Mouse (Mus musculus): Measurements from ENCODE around the gene Ube2a. TPM values are rescaled to one million over a fixed set of nuclear protein-coding genes. Genes with fewer than 3 reads are reported as not detected.
A peak's percentile ranks its signal among the peaks of the same experiment; 100 is the strongest.

Gene Ube2a
- total and polyA plus RNA-seq, 3 experiments, result 30.7 to 141 (median 90.4) TPM

- no peak overlapping the region for H3K4me3 ChIP-seq (replicated peaks in 1 of 3; ENCODE audit: low read depth in 2 of 3, low read length in 2 of 3, poor library complexity in 1 of 3)
- no peaks in the 10 kb centered on the region for H3K9me3 ChIP-seq (replicated peaks; ENCODE audit: low read length)
- H3K27me3 ChIP-seq (replicated peaks), result no peaks in the 10 kb centered on the region
- no peaks in the 10 kb centered on the region for H3K79me2 ChIP-seq (replicated peaks; ENCODE audit: control insufficient read depth, extremely low read depth, insufficient read depth, poor library complexity, severe bottlenecking)
- no peak for DNase-seq (ENCODE audit: extremely low read depth)
- no peak overlapping the region for H3K27ac ChIP-seq (ENCODE audit: insufficient read depth, low read depth)
- dilution Hi-C loops (cut with MboI; ENCODE audit: extremely low pct_ligation_motif_present, extremely low pct_unique_long_range_greater_than_20kb, low sequenced_read_pairs), result no loop called here
- H3K9ac ChIP-seq (ENCODE audit: insufficient read depth, low read depth), result no peak overlapping the region
- H3K36me3 ChIP-seq (replicated peaks in 1 of 2; ENCODE audit: control insufficient read depth in 1 of 2, insufficient read depth in 1 of 2, low read length in 1 of 2), result peaks cover 0 to 7% of the 10 kb centered on the region in 2 experiments
- H3K4me1 ChIP-seq (ENCODE audit: control insufficient read depth in 1 of 2, insufficient read depth in 2 of 2), result peaks cover 4 to 28% of the 10 kb centered on the region in 2 experiments
- no peak for TF ChIP-seq JUN (IDR thresholded peaks at IDR 0.05; ENCODE audit: insufficient read depth, low read depth, low read length)
- in situ Hi-C loops (cut with MboI; ENCODE audit: low pct_ligation_motif_present, low pct_unique_long_range_greater_than_20kb, low sequenced_read_pairs), result no loop called here
- H3K4me2 ChIP-seq (ENCODE audit: insufficient read depth, low read depth, poor library complexity, severe bottlenecking), result no peak overlapping the region
Observed at GRCm38 (mm10) chrX:36831632-36832031, 42.1 kb upstream of the Ube2a start.

DNA sequence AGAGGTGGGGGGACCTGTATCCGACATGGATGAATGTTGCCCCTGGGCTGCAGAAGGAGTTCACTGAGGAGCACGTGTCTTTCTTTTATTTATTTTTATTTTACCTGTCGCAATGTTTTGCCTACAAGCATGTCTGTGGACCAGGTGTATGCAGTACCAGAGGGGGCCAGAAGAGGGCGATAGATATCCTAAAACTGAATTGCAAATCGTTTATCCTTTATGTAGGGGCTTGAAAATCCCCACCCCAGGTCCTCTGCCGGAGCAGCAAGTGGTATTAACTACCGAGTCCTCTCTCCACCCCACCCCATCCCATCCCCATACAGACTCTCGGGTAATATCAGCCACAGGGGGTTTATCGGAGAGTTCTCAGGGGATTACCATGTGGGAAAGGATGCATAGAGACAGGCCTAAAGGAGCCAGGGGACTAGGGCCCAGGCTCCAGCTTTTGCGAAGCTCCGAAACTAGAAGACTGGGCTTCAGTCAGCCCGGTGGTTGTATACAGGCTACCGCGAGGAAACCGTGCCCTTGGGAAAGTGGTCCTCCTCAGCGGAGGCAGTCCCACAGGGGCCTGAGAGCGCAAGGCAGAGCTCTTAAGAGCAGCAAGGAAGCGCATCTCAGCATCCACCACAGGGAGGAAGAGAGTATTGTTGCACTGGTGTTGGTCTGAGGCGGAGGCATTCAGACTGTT, 40.2 kb upstream of the Ube2a start:
- Histone ChIP-seq H3K4me3 (replicated peaks in 1 of 3; ENCODE audit: low read depth in 2 of 3, low read length in 2 of 3, poor library complexity in 1 of 3) (no peak overlapping the region), H3K4me1 (ENCODE audit: control insufficient read depth in 1 of 2, insufficient read depth in 2 of 2) (peaks cover 0 to 17% of the 10 kb centered on the region in 2 experiments; a peak in 2 of 4 replicates), H3K4me2 (ENCODE audit: insufficient read depth, low read depth, poor library complexity, severe bottlenecking) (peak overlapping the region; percentile 46; the same call in 1 of the 2 replicates), H3K9ac (ENCODE audit: insufficient read depth, low read depth) (no peak overlapping the region), H3K36me3 (replicated peaks in 1 of 2; ENCODE audit: control insufficient read depth in 1 of 2, insufficient read depth in 1 of 2, low read length in 1 of 2) (peaks cover 0 to 9% of the 10 kb centered on the region in 2 experiments), H3K79me2 (replicated peaks; ENCODE audit: control insufficient read depth, extremely low read depth, insufficient read depth, poor library complexity, severe bottlenecking) (no peaks in the 10 kb centered on the region), H3K27me3 (replicated peaks) (no peaks in the 10 kb centered on the region), H3K27ac (ENCODE audit: insufficient read depth, low read depth) (0 out of 2 replicates have a peak overlapping the region, but pooled peaks have one; percentile 4), H3K9me3 (replicated peaks; ENCODE audit: low read length) (no peaks in the 10 kb centered on the region)
- TF ChIP-seq ZKSCAN1 (IDR thresholded peaks at IDR 0.05; ENCODE audit: borderline replicate concordance, low read depth, low read length), result no peak
- peak; percentile 62 for TF ChIP-seq RAD21 (IDR thresholded peaks at IDR 0.05; ENCODE audit: low read depth, low read length)
- no peak for TF ChIP-seq ETS1 (conservative IDR thresholded peaks at IDR 0.05; ENCODE audit: low read depth, low read length)
- no peak for TF ChIP-seq USF2 (conservative IDR thresholded peaks at IDR 0.05; ENCODE audit: low read depth, low read length)
- no peak for TF ChIP-seq JUN (IDR thresholded peaks at IDR 0.05; ENCODE audit: insufficient read depth, low read depth, low read length)
- no peak for TF ChIP-seq ZNF384 (IDR thresholded peaks at IDR 0.05; ENCODE audit: low read depth, low read length)
- no peak for TF ChIP-seq MYC (IDR thresholded peaks at IDR 0.05; ENCODE audit: low read depth, low read length)
- TF ChIP-seq TBP (conservative IDR thresholded peaks at IDR 0.05; ENCODE audit: low read depth, low read length), result no peak
- no peak for TF ChIP-seq MAZ (IDR thresholded peaks at IDR 0.05; ENCODE audit: low read depth, low read length)
- no peak for TF ChIP-seq EP300 (IDR thresholded peaks at IDR 0.05; ENCODE audit: low read length)
- peak; percentile 53 for TF ChIP-seq SMC3 (IDR thresholded peaks at IDR 0.05; ENCODE audit: low read depth, low read length)
- no peak for TF ChIP-seq CHD2 (IDR thresholded peaks at IDR 0.05; ENCODE audit: low read length)
- TF ChIP-seq IRF4 (IDR thresholded peaks at IDR 0.05; ENCODE audit: low read depth, low read length), result no peak
- peak; percentile 64 to 70 for TF ChIP-seq CTCF (conservative IDR thresholded peaks at IDR 0.05 in 1 of 2, IDR thresholded peaks at IDR 0.05 in 1 of 2; ENCODE audit: low read depth in 2 of 2, low read length in 2 of 2)
- TF ChIP-seq SIN3A (IDR thresholded peaks at IDR 0.05; ENCODE audit: low read length), result no peak
- TF ChIP-seq GABPA (IDR thresholded peaks at IDR 0.05; ENCODE audit: insufficient replicate concordance, low read depth, low read length), result no peak
- TF ChIP-seq ZMIZ1 (IDR thresholded peaks at IDR 0.05; ENCODE audit: low read depth, low read length), result no peak
- no peak for TF ChIP-seq MEF2A (IDR thresholded peaks at IDR 0.05; ENCODE audit: borderline replicate concordance, low read depth, low read length)
- TF ChIP-seq MAX (IDR thresholded peaks at IDR 0.05; ENCODE audit: low read length), result 0 out of 2 replicates have a peak, but pooled peaks have one; percentile 27
- DNase-seq (ENCODE audit: extremely low read depth), result peak; percentile 61
- in situ Hi-C loops (cut with MboI; ENCODE audit: low pct_ligation_motif_present, low pct_unique_long_range_greater_than_20kb, low sequenced_read_pairs), result no loop called here
- dilution Hi-C loops (cut with MboI; ENCODE audit: extremely low pct_ligation_motif_present, extremely low pct_unique_long_range_greater_than_20kb, low sequenced_read_pairs), result no loop called here
